Mouse (Mus musculus) heart, adult 2 months (tissue): ENCODE data around the gene Arhgap24.

ENCODE experiments used
- CTCF ChIP-seq: fragments of 200-600 bp; IDR thresholded peaks from 2 replicates; pipeline ENCODE4 v1.8.1; 2022; ENCODE audit warnings: antibody characterized with exemption, mild to moderate bottlenecking, moderate library complexity
- EP300 ChIP-seq: fragments of 200-500 bp; IDR thresholded peaks from 2 replicates; pipeline ENCODE4 v1.6.1; 2011; ENCODE audit warnings: low read depth, low read length, control low read depth; ENCODE audit not compliant: insufficient read depth
- POLR2A ChIP-seq: fragments of 200-500 bp; IDR thresholded peaks from 2 replicates; pipeline ENCODE4 v1.6.1; 2011; ENCODE audit warnings: mild to moderate bottlenecking, low read depth, low read length, control low read depth; ENCODE audit not compliant: insufficient read depth

- TF ChIP-seq CTCF (no peak), POLR2A (no peak), EP300 (no peak)
Measured at GRCm38 (mm10) chr5:102667754-102668575, 186.8 kb downstream of the Arhgap24 start.
